Mouse (Mus musculus) stomach, embryonic 16.5 days (tissue): ENCODE results near the gene Tmem255b. TPM values are rescaled to one million over a fixed set of nuclear protein-coding genes. Genes with fewer than 3 reads are reported as not detected.

ENCODE experiments used
- ATAC-seq: fragments of 200-750 bp; cut with Nextera tagmentation; 2 replicates; pipeline ENCODE4 v1.8.0; 2017; ENCODE audit warnings: moderate number of reproducible peaks, moderate TSS enrichment; ENCODE audit not compliant: insufficient read depth, low FRiP score
- H3K27ac ChIP-seq: fragments of 300-500 bp; sonication (generic); 2 replicates; pipeline ENCODE4 v1.5.1; 2014; ENCODE audit warnings: low read length
- H3K27me3 ChIP-seq: fragments of 300-500 bp; sonication (generic); 2 replicates; pipeline ENCODE4 v1.6.1; 2014; ENCODE audit warnings: low read length, control low read depth, mixed read lengths; ENCODE audit not compliant: control insufficient read depth, insufficient read depth
- H3K36me3 ChIP-seq: fragments of 300-500 bp; sonication (generic); 2 replicates; pipeline ENCODE4 v1.6.1; 2014; ENCODE audit warnings: low read length; ENCODE audit not compliant: control insufficient read depth, insufficient read depth
- H3K4me1 ChIP-seq: fragments of 300-500 bp; sonication (generic); 2 replicates; pipeline ENCODE4 v1.6.1; 2014; ENCODE audit warnings: low read length, control low read depth, mixed read lengths; ENCODE audit not compliant: control insufficient read depth, insufficient read depth
- H3K4me2 ChIP-seq: fragments of 300-500 bp; sonication (generic); 2 replicates; pipeline ENCODE4 v1.6.1; 2014; ENCODE audit warnings: low read depth, low read length, mixed read lengths
- H3K4me3 ChIP-seq: fragments of 300-500 bp; sonication (generic); replicated peaks from 2 replicates; pipeline ENCODE4 v1.5.1; 2014; ENCODE audit warnings: mild to moderate bottlenecking, low read length
- H3K9ac ChIP-seq: fragments of 300-500 bp; sonication (generic); 2 replicates; pipeline ENCODE4 v1.6.1; 2014; ENCODE audit warnings: low read length
- H3K9me3 ChIP-seq: fragments of 300-500 bp; sonication (generic); replicated peaks from 2 replicates; pipeline ENCODE4 v1.6.1; 2016; ENCODE audit warnings: low read length, control low read depth; ENCODE audit not compliant: control insufficient read depth
- WGBS: fragments of 180-500 bp; shearing (Covaris S2); extraction: QIAGEN DNeasy Blood & Tissue Kit; methylation state at CpG from one replicate; pipeline ENCODE4 v1.1.7; 2014; 5-methylcytosine and 5-hydroxymethylcytosine counted together
- polyA plus RNA-seq: library from polyadenylated mRNA; unstranded; fragments of >200 nt; fragmentation: Nextera tagmentation; extraction: Ambion mirVana; gene quantifications from 2 replicates; pipeline ENCODE4 v1.2.1, GENCODE M21; 2015

Tmem255b gene
- polyA plus RNA-seq, 1 experiment from 2014 or later, result 4.3 TPM

DNA sequence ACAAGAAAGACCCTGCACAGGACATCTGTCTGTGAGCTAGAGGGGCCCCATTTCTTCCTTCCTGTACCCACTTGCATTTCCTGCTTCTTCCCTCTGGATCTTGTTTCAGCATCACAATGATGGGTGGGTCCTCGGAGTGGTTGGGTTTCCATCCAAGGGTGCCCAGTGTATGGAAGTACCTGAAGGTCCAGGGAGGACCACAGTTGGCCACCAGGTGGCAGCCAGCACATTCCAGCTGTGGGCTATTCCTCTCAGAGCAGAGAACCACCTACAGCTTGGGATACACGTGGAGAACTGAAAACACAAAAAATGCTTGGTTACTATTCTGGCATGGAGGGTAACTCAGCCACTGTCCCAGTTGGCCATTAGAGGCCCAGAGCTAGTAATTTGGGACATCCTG, 20.3 kb downstream of the Tmem255b start:
- Histone ChIP-seq H3K4me3 (no peak overlapping the region), H3K4me2 (no peak overlapping the region), H3K27me3 (no peaks in the 10 kb centered on the region), H3K27ac (no peak overlapping the region), H3K9me3 (no peaks in the 10 kb centered on the region), H3K36me3 (no peaks in the 10 kb centered on the region), H3K4me1 (no peaks in the 10 kb centered on the region; the same call in 1 of the 2 replicates), H3K9ac (no peak overlapping the region)
- ATAC-seq, result peak; percentile 54; the same call in 1 of the 2 replicates
- WGBS, result 26% methylated on average over 2 of the region's 2 CpGs

DNA sequence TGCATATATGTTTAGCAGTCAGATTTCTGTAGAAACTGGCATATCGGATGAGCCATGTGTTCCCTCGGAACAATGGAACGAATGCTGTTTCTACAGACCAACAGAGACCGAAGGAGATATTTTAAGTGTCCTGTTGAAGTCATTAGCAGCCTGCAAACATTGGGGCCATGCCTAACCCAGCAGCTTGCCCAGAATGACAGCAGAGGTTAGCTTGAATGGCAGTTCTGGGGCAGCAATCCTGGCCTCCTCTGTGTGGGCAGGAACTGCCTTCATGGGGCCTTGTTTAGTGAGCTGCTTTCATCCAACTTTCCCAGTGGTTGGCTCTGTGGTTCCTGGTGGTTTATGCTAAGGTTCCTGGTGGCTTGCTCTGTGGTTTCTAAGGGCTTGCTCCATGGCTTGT, 24.4 kb downstream of the Tmem255b start:
- H3K4me2 ChIP-seq, result no peak overlapping the region
- H3K9me3 ChIP-seq, result no peaks in the 10 kb centered on the region
- H3K27ac ChIP-seq, result no peak overlapping the region
- WGBS, result 91% methylated on average over 4 of the region's 4 CpGs
- H3K36me3 ChIP-seq, result no peaks in the 10 kb centered on the region
- H3K4me1 ChIP-seq, result no peaks in the 10 kb centered on the region; the same call in 1 of the 2 replicates
- H3K9ac ChIP-seq, result no peak overlapping the region
- no peak for ATAC-seq
- no peak overlapping the region for H3K4me3 ChIP-seq
- no peaks in the 10 kb centered on the region for H3K27me3 ChIP-seq

DNA sequence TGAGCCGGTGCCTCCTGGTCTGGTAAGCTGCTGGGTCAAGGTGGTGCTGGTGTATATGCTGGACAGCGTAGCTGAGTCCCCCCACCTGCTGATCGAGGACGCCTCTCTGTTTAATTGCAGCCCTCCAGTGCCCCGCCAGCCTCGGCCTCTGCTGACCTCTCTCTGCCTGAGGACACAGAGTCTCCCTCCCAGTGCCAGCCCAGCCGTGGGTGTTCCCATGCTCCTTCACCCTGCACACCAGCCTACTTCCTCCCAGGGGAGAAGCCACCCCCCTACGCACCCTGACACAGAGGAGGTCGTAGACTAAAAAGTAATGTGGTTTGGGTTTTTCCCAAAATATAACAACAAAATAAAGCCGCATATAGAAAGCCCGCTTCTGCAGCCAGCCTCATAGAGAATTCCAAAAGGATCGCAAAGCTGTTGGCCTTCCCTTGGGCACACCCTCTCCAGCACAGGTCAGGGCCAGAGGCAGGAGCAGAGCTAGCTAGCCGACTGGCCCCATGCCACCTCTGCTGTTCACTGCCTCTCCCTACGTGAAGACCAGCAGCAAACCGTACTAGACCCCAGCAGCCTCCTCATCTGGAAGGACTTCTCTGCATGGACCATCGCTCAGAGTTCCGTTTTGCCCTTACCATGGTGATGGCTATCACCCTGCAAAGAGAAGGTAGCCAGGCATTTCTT, 26.2 kb downstream of the Tmem255b start:
- ATAC-seq, result no peak
- no peak overlapping the region for H3K27ac ChIP-seq
- 0 out of 2 replicates have a peak, but pooled peaks cover 9% of the 10 kb centered on the region for H3K36me3 ChIP-seq
- WGBS, result 66% methylated on average over 17 of the region's 17 CpGs
- H3K4me3 ChIP-seq, result no peak overlapping the region
- H3K4me1 ChIP-seq, result no peaks in the 10 kb centered on the region
- no peak overlapping the region for H3K9ac ChIP-seq
- no peak overlapping the region for H3K4me2 ChIP-seq
- H3K27me3 ChIP-seq, result no peaks in the 10 kb centered on the region
- no peaks in the 10 kb centered on the region for H3K9me3 ChIP-seq

DNA sequence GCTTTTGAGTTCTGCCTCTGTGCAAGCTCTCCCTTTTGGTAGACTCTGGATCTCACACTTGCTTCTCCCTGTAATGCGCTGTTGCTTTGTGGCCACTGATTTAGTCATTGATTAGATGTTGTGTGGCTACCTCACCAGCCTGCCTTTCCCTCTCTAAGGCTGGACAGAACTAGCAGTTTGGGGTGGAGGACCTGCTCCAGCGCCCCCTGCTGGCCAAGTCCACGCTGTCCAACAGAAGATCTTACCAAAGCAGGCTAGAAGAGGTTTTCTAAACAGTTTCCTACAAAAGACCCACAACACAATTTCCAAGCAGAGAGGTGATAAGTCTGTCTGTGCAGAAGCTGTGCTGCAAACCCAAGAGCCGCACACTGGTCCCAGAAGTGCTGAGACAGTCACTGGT, 26.9 kb downstream of the Tmem255b start:
- 0 out of 2 replicates have a peak, but pooled peaks cover 13% of the 10 kb centered on the region for H3K36me3 ChIP-seq
- H3K4me3 ChIP-seq, result no peak overlapping the region
- no peak for ATAC-seq
- no peaks in the 10 kb centered on the region for H3K4me1 ChIP-seq
- H3K27ac ChIP-seq, result no peak overlapping the region
- H3K4me2 ChIP-seq, result no peak overlapping the region
- H3K9me3 ChIP-seq, result no peaks in the 10 kb centered on the region
- WGBS, result 36% methylated on average over 4 of the region's 4 CpGs
- H3K27me3 ChIP-seq, result no peaks in the 10 kb centered on the region
- no peak overlapping the region for H3K9ac ChIP-seq

DNA sequence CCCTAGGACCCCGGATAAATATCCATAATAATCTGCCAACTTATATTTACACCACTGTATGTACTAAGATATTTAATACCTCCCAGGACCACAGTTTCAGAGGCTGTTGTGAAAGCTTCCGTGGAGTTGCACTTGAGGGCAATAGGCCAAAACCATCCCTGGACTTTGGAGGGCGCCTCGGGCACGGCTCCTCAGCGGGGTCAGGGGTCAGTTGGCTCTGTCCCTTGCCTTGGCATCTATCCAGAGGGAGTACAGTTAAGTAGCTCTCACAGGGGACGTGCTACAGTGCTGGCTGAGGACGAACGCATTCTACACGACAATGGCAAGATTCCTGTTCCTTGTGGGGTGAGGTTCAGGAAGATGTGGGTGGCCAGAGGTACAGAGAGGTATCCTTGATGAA, 27.4 kb downstream of the Tmem255b start:
- Histone ChIP-seq H3K9ac (no peak overlapping the region), H3K27ac (no peak overlapping the region), H3K4me3 (no peak overlapping the region), H3K27me3 (no peaks in the 10 kb centered on the region), H3K4me1 (no peaks in the 10 kb centered on the region), H3K4me2 (no peak overlapping the region), H3K9me3 (no peaks in the 10 kb centered on the region), H3K36me3 (0 out of 2 replicates have a peak, but pooled peaks cover 13% of the 10 kb centered on the region)
- WGBS, result 57% methylated on average over 10 of the region's 10 CpGs
- peak; percentile 22; the same call in 1 of the 2 replicates for ATAC-seq

DNA sequence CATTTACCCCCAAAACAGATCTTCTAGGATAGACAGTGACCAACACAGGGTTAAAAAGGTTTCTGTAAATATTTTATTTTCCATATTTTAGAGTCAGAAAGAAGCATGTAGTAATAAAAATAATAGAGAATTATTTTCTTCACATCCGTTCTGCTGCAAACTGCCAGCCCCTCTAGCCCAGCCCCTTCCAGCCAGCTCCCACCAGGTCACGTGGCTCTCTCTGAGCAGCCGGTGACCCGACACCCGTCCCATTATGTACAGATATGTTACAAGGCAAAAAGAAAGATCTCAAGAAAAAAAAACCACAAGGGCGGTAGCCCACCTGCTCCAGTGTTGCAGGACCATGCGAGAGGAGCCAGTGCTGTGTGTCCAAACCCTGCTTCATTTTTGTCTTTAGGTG, 30.3 kb downstream of the Tmem255b start:
- Histone ChIP-seq H3K4me2 (no peak overlapping the region), H3K27ac (no peak overlapping the region), H3K9me3 (no peaks in the 10 kb centered on the region), H3K36me3 (peaks cover 25% of the 10 kb centered on the region; the same call in 1 of the 2 replicates), H3K4me1 (no peaks in the 10 kb centered on the region), H3K9ac (no peak overlapping the region), H3K4me3 (no peak overlapping the region), H3K27me3 (no peaks in the 10 kb centered on the region)
- WGBS, result 42% methylated on average over 7 of the region's 7 CpGs
- ATAC-seq, result no peak

DNA sequence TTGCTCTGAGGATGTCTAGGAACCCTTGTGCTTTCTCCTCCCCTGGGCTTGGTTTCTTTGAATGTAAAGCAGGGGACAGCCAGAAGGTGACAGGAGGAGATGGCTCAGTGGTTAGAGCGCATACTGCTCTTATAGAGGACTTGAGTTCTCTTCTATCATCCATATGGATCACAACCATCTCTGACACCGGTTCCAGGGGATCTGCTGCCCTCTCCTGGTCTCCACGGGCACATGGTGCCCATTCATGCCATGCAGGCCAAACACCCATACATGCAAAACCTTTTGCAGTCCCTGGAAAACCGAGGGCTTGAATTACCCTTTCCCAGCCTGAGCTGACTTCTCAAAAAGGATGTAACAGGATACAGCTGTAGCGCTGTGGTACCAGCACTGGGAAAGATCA, 32.0 kb downstream of the Tmem255b start:
- H3K9ac ChIP-seq, result no peak overlapping the region
- WGBS, result 62% methylated on average over 5 of the region's 5 CpGs
- peaks cover 25% of the 10 kb centered on the region; the same call in 1 of the 2 replicates for H3K36me3 ChIP-seq
- H3K4me3 ChIP-seq, result no peak overlapping the region
- H3K27ac ChIP-seq, result no peak overlapping the region
- no peak for ATAC-seq
- H3K27me3 ChIP-seq, result no peaks in the 10 kb centered on the region
- no peaks in the 10 kb centered on the region for H3K9me3 ChIP-seq
- H3K4me2 ChIP-seq, result no peak overlapping the region
- no peaks in the 10 kb centered on the region for H3K4me1 ChIP-seq

DNA sequence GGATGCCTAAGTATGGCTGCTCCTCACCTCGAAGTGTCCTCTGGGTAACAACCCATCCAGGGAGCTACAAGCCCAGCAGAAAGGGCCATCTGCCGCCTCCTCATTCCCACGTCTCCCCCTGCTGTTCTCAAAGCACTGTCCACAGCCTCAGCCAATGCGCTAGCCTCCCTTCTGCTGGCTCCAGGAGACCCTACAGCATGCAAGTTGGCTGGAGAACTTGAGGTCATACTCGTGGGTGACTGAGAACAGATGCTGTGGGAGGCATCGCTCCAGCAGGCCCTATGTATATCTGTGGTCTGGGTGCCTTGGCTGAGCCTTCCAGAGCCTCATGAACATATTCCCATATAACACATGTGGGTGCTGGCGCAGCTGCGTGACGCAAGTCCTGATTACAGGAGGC, 33.7 kb downstream of the Tmem255b start:
- 75% methylated on average over 9 of the region's 9 CpGs for WGBS
- no peaks in the 10 kb centered on the region for H3K27me3 ChIP-seq
- 0 out of 2 replicates have a peak, but pooled peaks cover 3% of the 10 kb centered on the region for H3K4me1 ChIP-seq
- H3K9me3 ChIP-seq, result no peaks in the 10 kb centered on the region
- ATAC-seq, result no peak
- H3K4me2 ChIP-seq, result no peak overlapping the region
- peaks cover 25% of the 10 kb centered on the region; the same call in 1 of the 2 replicates for H3K36me3 ChIP-seq
- H3K9ac ChIP-seq, result no peak overlapping the region
- H3K4me3 ChIP-seq, result no peak overlapping the region
- H3K27ac ChIP-seq, result no peak overlapping the region

DNA sequence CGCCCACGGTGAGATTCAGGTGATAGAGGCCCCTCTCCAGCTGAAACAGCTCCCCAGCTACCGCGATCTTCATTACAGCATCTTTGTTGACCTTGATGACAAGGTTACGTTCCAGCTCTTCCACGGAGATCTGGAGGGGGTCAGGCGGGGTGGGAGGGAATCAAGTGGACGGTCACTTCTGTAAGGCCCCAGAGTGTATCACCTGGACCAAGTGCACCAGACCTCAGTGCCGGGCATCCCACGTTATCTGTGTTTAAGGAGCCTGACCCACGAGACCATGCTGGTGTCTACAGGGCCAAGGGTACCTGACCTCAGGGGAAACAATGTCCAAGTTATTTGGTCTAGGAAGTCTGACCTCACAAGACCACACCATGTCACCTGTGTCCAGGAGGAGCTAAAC, 36.5 kb downstream of the Tmem255b start:
- H3K4me3 ChIP-seq, result no peak overlapping the region
- 73% methylated on average over 11 of the region's 11 CpGs for WGBS

More for the DNA sequence above, 36.5 kb downstream of the Tmem255b start:
- ATAC-seq, result no peak
- H3K4me2 ChIP-seq, result no peak overlapping the region
- peaks cover 19% of the 10 kb centered on the region; the same call in 1 of the 2 replicates for H3K36me3 ChIP-seq
- H3K9me3 ChIP-seq, result no peaks in the 10 kb centered on the region
- H3K4me1 ChIP-seq, result 0 out of 2 replicates have a peak, but pooled peaks cover 3% of the 10 kb centered on the region
- H3K27me3 ChIP-seq, result no peaks in the 10 kb centered on the region
- H3K9ac ChIP-seq, result no peak overlapping the region
- no peak overlapping the region for H3K27ac ChIP-seq
